Mouse (Mus musculus) heart, postnatal 0 days (tissue): ENCODE results near the gene Hddc2. TPM values are rescaled to one million over a fixed set of nuclear protein-coding genes. Genes with fewer than 3 reads are reported as not detected.

ENCODE experiments used
- ATAC-seq: fragments of 200-750 bp; cut with Nextera tagmentation; 2 replicates; pipeline ENCODE4 v1.8.0; 2017; ENCODE audit warnings: low read depth, moderate number of reproducible peaks, moderate library complexity; ENCODE audit not compliant: insufficient read depth
- DNase-seq: peaks from one replicate; pipeline ENCODE4 v3.0.0-alpha.2; 2016; ENCODE audit warnings: low spot score
- H3K27ac ChIP-seq: fragments of 300-500 bp; sonication (generic); 2 replicates; pipeline ENCODE4 v1.5.1; 2014; ENCODE audit warnings: low read depth, mild to moderate bottlenecking
- H3K27me3 ChIP-seq: fragments of 300-500 bp; sonication (generic); 2 replicates; pipeline ENCODE4 v1.6.1; 2014; ENCODE audit warnings: low read length, mixed read lengths; ENCODE audit not compliant: control insufficient read depth, insufficient read depth
- H3K36me3 ChIP-seq: fragments of 300-500 bp; sonication (generic); replicated peaks from 2 replicates; pipeline ENCODE4 v1.6.1; 2014; ENCODE audit warnings: low read length, mixed read lengths; ENCODE audit not compliant: control insufficient read depth, insufficient read depth
- H3K4me1 ChIP-seq: fragments of 300-500 bp; sonication (generic); 2 replicates; pipeline ENCODE4 v1.6.1; 2014; ENCODE audit warnings: antibody characterized with exemption; ENCODE audit not compliant: control insufficient read depth, insufficient read depth
- H3K4me2 ChIP-seq: fragments of 300-500 bp; sonication (generic); 2 replicates; pipeline ENCODE4 v1.6.1; 2014; ENCODE audit warnings: low read depth, mild to moderate bottlenecking, low read length, moderate library complexity
- H3K4me3 ChIP-seq: fragments of 300-500 bp; sonication (generic); 2 replicates; pipeline ENCODE4 v1.5.1; 2014; ENCODE audit warnings: low read depth, low read length
- H3K9ac ChIP-seq: fragments of 300-500 bp; sonication (generic); replicated peaks from 2 replicates; pipeline ENCODE4 v1.6.1; 2014; ENCODE audit warnings: low read depth, low read length, mixed read lengths
- H3K9me3 ChIP-seq: fragments of 300-500 bp; sonication (generic); replicated peaks from 2 replicates; pipeline ENCODE4 v1.6.1; 2016; ENCODE audit warnings: low read length; ENCODE audit not compliant: control insufficient read depth
- CTCF ChIP-seq: IDR thresholded peaks from 2 replicates; pipeline ENCODE4 v1.5.1; 2016; ENCODE audit warnings: antibody characterized with exemption, control low read depth, low read depth
- EP300 ChIP-seq: IDR thresholded peaks from 2 replicates; pipeline ENCODE4 v1.6.1; 2016; ENCODE audit warnings: antibody characterized with exemption, low read depth
- WGBS: fragments of 180-500 bp; shearing (Covaris S2); extraction: QIAGEN DNeasy Blood & Tissue Kit; methylation state at CpG from one replicate; pipeline ENCODE4 v1.1.7; 2014; 5-methylcytosine and 5-hydroxymethylcytosine counted together
- polyA plus RNA-seq: library from polyadenylated mRNA; unstranded; fragments of >200 nt; fragmentation: Nextera tagmentation; extraction: Ambion mirVana; gene quantifications from 2 replicates; pipeline ENCODE4 v1.2.1, GENCODE M21; 2015
- total RNA-seq: library from RNA; depleted of rRNA; stranded (reverse); fragments of >200 nt; gene quantifications from 2 replicates; pipeline ENCODE4 v1.2.3, GENCODE M21; 2014; ENCODE audit warnings: low replicate concordance

The Hddc2 gene
- total and polyA plus RNA-seq, 2 experiments from 2014 or later = 46.8 to 56.9 TPM

GRCm38 (mm10) chr10:31331225-31331775 lies 18.1 kb downstream of the Hddc2 start:
- TF ChIP-seq CTCF (no peak), EP300 (no peak)
- Histone ChIP-seq H3K4me1 (peaks cover 5% of the 10 kb centered on the region; the same call in 1 of the 2 replicates), H3K9me3 (no peaks in the 10 kb centered on the region), H3K9ac (no peak overlapping the region), H3K27me3 (no peaks in the 10 kb centered on the region), H3K36me3 (peaks cover 15% of the 10 kb centered on the region), H3K4me3 (no peak overlapping the region), H3K27ac (no peak overlapping the region), H3K4me2 (no peak overlapping the region)
- WGBS = 65% methylated on average over 4 of the region's 4 CpGs
- ATAC-seq = no peak
- DNase-seq = peak; percentile 44

- ATAC-seq = no peak
- TF ChIP-seq EP300 = no peak
- no peak for TF ChIP-seq CTCF
- Histone ChIP-seq H3K27me3 (no peaks in the 10 kb centered on the region), H3K9me3 (no peaks in the 10 kb centered on the region), H3K4me2 (no peak overlapping the region), H3K4me1 (peaks cover 2% of the 10 kb centered on the region; the same call in 1 of the 2 replicates), H3K9ac (no peak overlapping the region), H3K36me3 (no peaks in the 10 kb centered on the region), H3K27ac (no peak overlapping the region), H3K4me3 (no peak overlapping the region)
- WGBS = 65% methylated on average over 5 of the region's 5 CpGs
- no peak for DNase-seq
Measured at GRCm38 (mm10) chr10:31336432-31336831, 23.2 kb downstream of the Hddc2 start.

- Histone ChIP-seq H3K27ac (no peak overlapping the region), H3K36me3 (no peaks in the 10 kb centered on the region), H3K4me2 (no peak overlapping the region), H3K9me3 (no peaks in the 10 kb centered on the region), H3K4me3 (no peak overlapping the region), H3K9ac (no peak overlapping the region), H3K4me1 (no peaks in the 10 kb centered on the region), H3K27me3 (no peaks in the 10 kb centered on the region)
- DNase-seq = no peak
- TF ChIP-seq CTCF (no peak), EP300 (no peak)
- no peak for ATAC-seq
- WGBS = 68% methylated on average over 8 of the region's 8 CpGs
Measured at GRCm38 (mm10) chr10:31346401-31346800, 33.2 kb downstream of the Hddc2 start.

GRCm38 (mm10) chr10:31351056-31351455 lies 37.9 kb downstream of the Hddc2 start:
- WGBS = 68% methylated on average over 2 of the region's 2 CpGs
- Histone ChIP-seq H3K27me3 (no peaks in the 10 kb centered on the region), H3K4me2 (no peak overlapping the region), H3K4me3 (no peak overlapping the region), H3K4me1 (no peaks in the 10 kb centered on the region), H3K27ac (no peak overlapping the region), H3K9me3 (no peaks in the 10 kb centered on the region), H3K9ac (no peak overlapping the region), H3K36me3 (no peaks in the 10 kb centered on the region)
- TF ChIP-seq CTCF = no peak
- TF ChIP-seq EP300 = no peak
- DNase-seq (no peak), ATAC-seq (no peak)

GRCm38 (mm10) chr10:31352845-31353427 lies 39.8 kb downstream of the Hddc2 start:
- DNase-seq (no peak), ATAC-seq (no peak)
- Histone ChIP-seq H3K4me3 (no peak overlapping the region), H3K4me1 (no peaks in the 10 kb centered on the region), H3K27me3 (no peaks in the 10 kb centered on the region), H3K4me2 (no peak overlapping the region), H3K9ac (no peak overlapping the region), H3K36me3 (no peaks in the 10 kb centered on the region), H3K27ac (no peak overlapping the region), H3K9me3 (no peaks in the 10 kb centered on the region)
- WGBS = 94% methylated on average over 1 of the region's 1 CpGs
- no peak for TF ChIP-seq CTCF
- TF ChIP-seq EP300 = no peak

GRCm38 (mm10) chr10:31354141-31354540 lies 41.0 kb downstream of the Hddc2 start:
- Histone ChIP-seq H3K36me3 (no peaks in the 10 kb centered on the region), H3K27ac (no peak overlapping the region), H3K4me3 (no peak overlapping the region), H3K9ac (no peak overlapping the region), H3K27me3 (no peaks in the 10 kb centered on the region), H3K4me2 (no peak overlapping the region), H3K4me1 (no peaks in the 10 kb centered on the region), H3K9me3 (no peaks in the 10 kb centered on the region)
- 73% methylated on average over 2 of the region's 2 CpGs for WGBS
- DNase-seq = no peak
- TF ChIP-seq EP300 (no peak), CTCF (no peak)
- ATAC-seq = no peak
